In genomic region chr10:122748361-122748951, GRCm38 (mm10) we compare ENCODE assay signal across 14 mouse cellular contexts.
A peak's percentile ranks its signal among the peaks of the same experiment; 100 is the strongest.
DNase-seq lines count a peak whose midpoint lies in the region; ATAC-seq and TF ChIP-seq lines count a peak whose summit lies in the region.
"Had no signal": no experiment of that assay in that cellular context is flagged by ENCODE, and none has a peak within 500 bp of the region (broad histone marks: within the 10 kb centered on the region; RNA-seq: fewer than 3 reads in every experiment).

No protein-coding gene starts in this region.

- H3K4me1 ChIP-seq in hindbrain, embryonic 16.5 days (ENCODE audit: control insufficient read depth, insufficient read depth, low read depth, low read length), result peaks cover 10% of the 10 kb centered on the region
- H3K4me1 ChIP-seq in hindbrain, embryonic 14.5 days (replicated peaks; ENCODE audit: control insufficient read depth, insufficient read depth, low read length), result peaks cover 8% of the 10 kb centered on the region; the same call in 1 of the 2 replicates
- H3K4me1 ChIP-seq in CH12.LX (ENCODE audit: control insufficient read depth in 1 of 2, insufficient read depth in 2 of 2), result peaks cover 9 to 27% of the 10 kb centered on the region in 2 experiments
- peaks cover 45% of the 10 kb centered on the region for H3K4me1 ChIP-seq in bone marrow macrophage, adult 2 months (ENCODE audit: control insufficient read depth, insufficient read depth, low read length)

- no peak for DNase-seq in hindbrain, embryonic 14.5 days (ENCODE audit: low spot score)
- DNase-seq in CH12.LX (ENCODE audit: extremely low read depth), result no peak
- DNase-seq in cerebellum, postnatal 36 days, result peak; percentile 73 to 78
- DNase-seq in c-Kit-positive CD71-positive TER-119-positive erythroid progenitor cells, embryonic 14.5 days (ENCODE audit: low spot score), result no peak
- no peak for DNase-seq in lung, postnatal 14 days
- DNase-seq: gastrocnemius, postnatal 14 days; heart, postnatal 4 days; right cerebral cortex, adult 18-20 months; thymus, postnatal 14 days had no signal

- H3K4me2 ChIP-seq in hindbrain, embryonic 16.5 days (ENCODE audit: low read length), result no peak overlapping the region
- no peak overlapping the region for H3K4me2 ChIP-seq in hindbrain, embryonic 14.5 days (replicated peaks)
- no peak overlapping the region for H3K4me2 ChIP-seq in CH12.LX (ENCODE audit: insufficient read depth, low read depth, poor library complexity, severe bottlenecking)
- H3K4me2 ChIP-seq: embryonic facial prominence, embryonic 15.5 days had no signal

- TF ChIP-seq POLR2A in CH12.LX (IDR thresholded peaks at IDR 0.05; ENCODE audit: low read depth, low read length), result no peak
- no peak for TF ChIP-seq POLR2A in bone marrow macrophage, adult 2 months (IDR thresholded peaks at IDR 0.05; ENCODE audit: borderline replicate concordance, low read depth, low read length)

- no peak overlapping the region for H3K4me3 ChIP-seq in hindbrain, embryonic 16.5 days (ENCODE audit: low read length)
- no peak overlapping the region for H3K4me3 ChIP-seq in hindbrain, embryonic 14.5 days (replicated peaks; ENCODE audit: low read length)
- H3K4me3 ChIP-seq in CH12.LX (replicated peaks in 1 of 3; ENCODE audit: low read depth in 2 of 3, low read length in 2 of 3, poor library complexity in 1 of 3), result no peak overlapping the region
- H3K4me3 ChIP-seq in bone marrow macrophage, adult 2 months (ENCODE audit: insufficient read depth, low read length), result no peak overlapping the region
- H3K4me3 ChIP-seq: embryonic facial prominence, embryonic 15.5 days had no signal

- dilution Hi-C loops in CH12.LX (cut with MboI; ENCODE audit: extremely low pct_ligation_motif_present, extremely low pct_unique_long_range_greater_than_20kb, low sequenced_read_pairs), result no loop called here

- in situ Hi-C loops in CH12.LX (cut with MboI; ENCODE audit: low pct_ligation_motif_present, low pct_unique_long_range_greater_than_20kb, low sequenced_read_pairs), result no loop called here

- H3K36me3 ChIP-seq in hindbrain, embryonic 16.5 days (ENCODE audit: control insufficient read depth, insufficient read depth, low read length), result no peaks in the 10 kb centered on the region
- no peaks in the 10 kb centered on the region for H3K36me3 ChIP-seq in hindbrain, embryonic 14.5 days (replicated peaks; ENCODE audit: control insufficient read depth, insufficient read depth)
- H3K36me3 ChIP-seq in CH12.LX (replicated peaks in 1 of 2; ENCODE audit: control insufficient read depth in 1 of 2, insufficient read depth in 1 of 2, low read length in 1 of 2), result no peaks in the 10 kb centered on the region
- H3K36me3 ChIP-seq: embryonic facial prominence, embryonic 15.5 days; G1E had no signal

- 70% methylated on average over 4 of the region's 4 CpGs for WGBS in hindbrain, embryonic 16.5 days
- 85% methylated on average over 4 of the region's 4 CpGs for WGBS in hindbrain, embryonic 14.5 days

- no peaks in the 10 kb centered on the region for H3K79me2 ChIP-seq in CH12.LX (replicated peaks; ENCODE audit: control insufficient read depth, extremely low read depth, insufficient read depth, poor library complexity, severe bottlenecking)

- no peak overlapping the region for H3K9ac ChIP-seq in hindbrain, embryonic 16.5 days (ENCODE audit: low read depth, low read length)
- H3K9ac ChIP-seq in hindbrain, embryonic 14.5 days, result no peak overlapping the region
- H3K9ac ChIP-seq in CH12.LX (ENCODE audit: insufficient read depth, low read depth), result no peak overlapping the region
- H3K9ac ChIP-seq: embryonic facial prominence, embryonic 15.5 days had no signal

- no peak for TF ChIP-seq EP300 in CH12.LX (IDR thresholded peaks at IDR 0.05; ENCODE audit: low read length)

- no peak for TF ChIP-seq RAD21 in CH12.LX (IDR thresholded peaks at IDR 0.05; ENCODE audit: low read depth, low read length)

- no peak overlapping the region for H3K27ac ChIP-seq in hindbrain, embryonic 16.5 days (ENCODE audit: low read depth, low read length)
- no peak overlapping the region for H3K27ac ChIP-seq in hindbrain, embryonic 14.5 days
- H3K27ac ChIP-seq in CH12.LX (ENCODE audit: insufficient read depth, low read depth), result no peak overlapping the region
- peak overlapping the region; percentile 86 for H3K27ac ChIP-seq in bone marrow macrophage, adult 2 months (ENCODE audit: insufficient read depth, low read depth, low read length)
- H3K27ac ChIP-seq: embryonic facial prominence, embryonic 15.5 days had no signal

- peak; percentile 80 for ATAC-seq in hindbrain, embryonic 16.5 days
- ATAC-seq in hindbrain, embryonic 14.5 days (ENCODE audit: low FRiP score), result no peak; the same call in 1 of the 2 replicates
- ATAC-seq: lung, postnatal 0 days had no signal

- no peaks in the 10 kb centered on the region; the same call in 1 of the 2 replicates for H3K9me3 ChIP-seq in hindbrain, embryonic 16.5 days (ENCODE audit: control insufficient read depth, low read length)
- H3K9me3 ChIP-seq in hindbrain, embryonic 14.5 days (ENCODE audit: control insufficient read depth, low read length), result no peaks in the 10 kb centered on the region
- no peaks in the 10 kb centered on the region for H3K9me3 ChIP-seq in CH12.LX (replicated peaks; ENCODE audit: low read length)
- H3K9me3 ChIP-seq: embryonic facial prominence, embryonic 15.5 days had no signal

- H3K27me3 ChIP-seq in hindbrain, embryonic 16.5 days (replicated peaks; ENCODE audit: control insufficient read depth, insufficient read depth, low read length), result no peaks in the 10 kb centered on the region
- H3K27me3 ChIP-seq in hindbrain, embryonic 14.5 days (ENCODE audit: control insufficient read depth, insufficient read depth, low read length), result no peaks in the 10 kb centered on the region
- H3K27me3 ChIP-seq in CH12.LX (replicated peaks), result no peaks in the 10 kb centered on the region
- H3K27me3 ChIP-seq: embryonic facial prominence, embryonic 15.5 days had no signal

- no peak for TF ChIP-seq CTCF in CH12.LX (conservative IDR thresholded peaks at IDR 0.05 in 1 of 2, IDR thresholded peaks at IDR 0.05 in 1 of 2; ENCODE audit: low read depth in 2 of 2, low read length in 2 of 2)
- no peak for TF ChIP-seq CTCF in bone marrow macrophage, adult 2 months (IDR thresholded peaks at IDR 0.05; ENCODE audit: low read depth, low read length)

TF ChIP-seq in CH12.LX, 34 proteins besides CTCF, POLR2A, EP300 and RAD21:
- TF ChIP-seq HCFC1 (IDR thresholded peaks at IDR 0.05; ENCODE audit: low read depth, low read length), result no peak
- TF ChIP-seq USF1 (IDR thresholded peaks at IDR 0.05; ENCODE audit: low read depth, low read length), result 0 out of 2 replicates have a peak, but pooled peaks have one; percentile 12
- no peak for TF ChIP-seq ZC3H11A (IDR thresholded peaks at IDR 0.05; ENCODE audit: low read depth, low read length)
- no peak for TF ChIP-seq ELF1 (IDR thresholded peaks at IDR 0.05; ENCODE audit: low read depth, low read length)
- no peak for TF ChIP-seq PAX5 (IDR thresholded peaks at IDR 0.05; ENCODE audit: low read length)
- TF ChIP-seq USF2 (conservative IDR thresholded peaks at IDR 0.05; ENCODE audit: low read depth, low read length), result 0 out of 2 replicates have a peak, but pooled peaks have one; percentile 18

Comparison
In these comparisons a context has a peak if more than half of its experiments do, and no peak if none do; other contexts are left out.
1. DNase-seq: peak in cerebellum, postnatal 36 days (2 of 2); none in hindbrain, embryonic 14.5 days (single experiment), CH12.LX (single experiment), c-Kit-positive CD71-positive TER-119-positive erythroid progenitor cells, embryonic 14.5 days (single experiment) and lung, postnatal 14 days (single experiment).